Mouse (Mus musculus) lung, postnatal 14 days (tissue): ENCODE measurements around the gene Csf2rb.
"Not testable (repeated sequence)": the region's sequence is repeated elsewhere in the genome, so short reads cannot be mapped to it uniquely, and the experiment has no call there.

Experiments used
- DNase-seq: peaks from one replicate; pipeline ENCODE4 v3.0.0; 2021

The Csf2rb gene

DNA sequence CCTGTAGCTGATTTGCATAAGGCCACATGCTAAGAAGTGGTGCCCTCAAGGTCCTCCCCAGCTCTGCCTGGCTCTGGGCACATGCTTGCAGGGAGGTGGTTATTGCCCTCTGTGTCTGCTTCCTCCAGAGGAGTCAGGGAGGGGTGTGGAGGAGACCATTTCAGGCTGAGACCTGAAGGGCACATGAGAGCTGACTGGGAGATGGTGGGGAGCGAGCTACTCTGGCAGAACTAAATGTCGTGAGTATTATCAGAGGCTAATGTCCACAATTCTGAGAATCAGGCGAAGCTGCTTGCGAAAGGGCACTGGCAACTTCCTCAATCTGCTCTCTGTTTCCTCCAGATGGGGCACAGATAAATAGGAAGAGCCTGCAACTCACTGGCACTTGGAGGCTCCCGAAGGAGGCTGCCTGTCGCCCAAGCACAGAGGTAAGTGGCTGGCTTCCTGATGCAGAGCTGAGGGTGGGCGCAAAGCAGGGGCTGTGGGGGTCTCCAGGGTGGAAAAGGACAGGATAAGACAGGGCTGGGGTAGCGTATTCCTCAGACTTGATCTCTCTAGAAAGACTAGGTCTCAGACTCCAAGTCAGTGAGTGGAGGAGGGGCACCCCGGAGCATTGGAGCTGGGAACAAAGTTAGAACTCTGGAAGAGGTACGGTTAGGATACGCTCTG lies at the start of gene Csf2rb:
Gene Csf2rb, plus strand, starts transcription at position 82 of the 669 bp plus-strand sequence.
- peak; percentile 38 for DNase-seq

DNA sequence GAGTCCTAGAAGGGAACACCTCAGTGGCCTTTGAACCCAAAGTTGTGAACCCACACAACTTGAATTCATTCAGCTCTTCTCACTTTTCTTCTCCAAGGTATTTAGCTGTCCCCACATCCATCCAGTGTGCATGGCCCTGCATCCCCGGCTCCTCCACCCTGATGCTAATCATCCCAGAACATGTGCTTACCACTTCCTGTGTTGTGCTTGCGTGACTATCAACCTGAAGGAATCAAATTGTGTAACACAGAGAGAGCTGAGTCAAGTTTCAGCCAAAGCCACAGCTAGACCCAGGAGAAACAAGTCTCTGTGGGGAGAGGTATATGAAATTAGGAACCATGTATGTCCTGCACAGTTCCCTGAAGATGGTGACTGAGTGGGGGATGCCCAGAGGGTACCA lies 47.2 kb upstream of the Csf2rb start:
- no peak for DNase-seq

DNA sequence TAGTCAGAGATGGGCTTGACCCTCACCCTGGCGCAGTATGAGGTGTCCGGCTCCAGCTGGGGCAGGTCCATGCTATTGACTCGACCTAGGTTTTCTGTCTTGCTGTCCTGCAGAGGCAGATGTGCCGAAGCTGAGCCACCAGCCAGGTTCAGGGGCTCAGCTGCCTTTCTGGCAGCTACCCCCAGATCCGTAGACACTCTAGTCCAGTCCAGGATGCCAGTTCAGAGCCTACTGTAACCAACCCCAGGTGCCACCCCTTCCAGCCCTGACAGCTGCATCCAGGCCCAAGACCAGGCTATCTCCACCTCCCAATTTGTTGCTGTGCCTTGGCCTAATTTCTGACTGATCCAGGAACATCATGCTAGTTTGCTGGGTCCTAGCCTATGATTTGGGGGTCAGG lies 37.6 kb upstream of the Csf2rb start:
- DNase-seq, result no peak

DNA sequence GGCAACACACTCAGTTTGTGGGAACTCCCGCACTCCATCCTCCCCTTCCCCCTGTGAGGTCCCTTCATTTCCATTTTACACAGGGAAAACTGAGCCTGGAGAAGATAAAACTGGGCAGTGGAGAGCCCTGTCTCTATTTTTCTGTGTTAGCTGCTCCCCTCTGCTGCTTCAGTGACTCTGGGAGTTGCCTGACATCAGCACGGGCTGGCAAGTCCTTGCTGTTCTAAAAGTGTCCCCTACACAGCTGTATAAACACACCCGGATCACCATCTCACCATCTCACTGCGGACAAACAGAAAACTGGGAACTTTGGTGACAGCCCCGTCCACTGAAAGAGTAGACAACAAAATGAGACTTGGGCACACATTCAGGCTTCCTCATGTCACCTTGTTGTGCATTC lies 35.8 kb upstream of the Csf2rb start:
- not testable (repeated sequence) for DNase-seq

DNA sequence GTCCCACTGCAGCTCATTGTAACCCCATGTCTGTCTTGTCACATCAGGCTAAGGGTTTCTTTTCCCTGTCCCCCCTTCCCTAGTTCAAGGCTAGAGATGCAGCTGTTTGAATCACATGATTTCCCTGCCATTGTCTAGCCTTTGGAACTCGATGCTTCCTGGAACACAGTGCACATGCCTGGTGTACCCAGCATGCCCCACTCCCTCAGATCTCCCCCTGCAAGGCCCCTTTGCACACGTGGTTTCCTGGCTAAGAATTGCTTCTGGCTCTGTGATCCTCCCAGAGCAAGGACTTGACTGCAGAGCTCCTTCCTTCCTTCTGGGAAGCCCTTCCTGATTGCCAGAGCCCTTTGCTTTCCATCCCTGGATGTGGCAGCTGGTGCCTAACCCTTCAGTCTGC lies 32.3 kb upstream of the Csf2rb start:
- DNase-seq, result not testable (repeated sequence)

DNA sequence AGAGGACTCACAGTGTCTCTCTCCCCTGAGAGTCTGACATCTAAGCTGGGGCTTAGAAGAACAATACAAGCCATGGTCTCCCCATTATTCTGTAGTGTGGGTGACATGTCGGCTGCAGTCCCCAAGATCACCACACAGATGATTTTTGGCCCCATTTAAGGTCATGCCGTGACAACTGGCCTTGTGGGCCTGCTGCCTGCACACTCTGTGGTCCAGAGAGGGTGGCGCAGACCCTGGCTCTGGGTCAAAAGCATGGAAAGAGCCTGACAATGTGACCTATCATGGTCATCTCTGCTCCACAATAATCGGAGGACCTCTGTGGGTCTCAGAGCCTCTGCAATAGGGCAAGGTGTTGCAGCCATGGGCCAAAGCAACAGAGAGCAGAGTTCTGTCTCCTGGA lies 31.8 kb upstream of the Csf2rb start:
- DNase-seq, result no peak

DNA sequence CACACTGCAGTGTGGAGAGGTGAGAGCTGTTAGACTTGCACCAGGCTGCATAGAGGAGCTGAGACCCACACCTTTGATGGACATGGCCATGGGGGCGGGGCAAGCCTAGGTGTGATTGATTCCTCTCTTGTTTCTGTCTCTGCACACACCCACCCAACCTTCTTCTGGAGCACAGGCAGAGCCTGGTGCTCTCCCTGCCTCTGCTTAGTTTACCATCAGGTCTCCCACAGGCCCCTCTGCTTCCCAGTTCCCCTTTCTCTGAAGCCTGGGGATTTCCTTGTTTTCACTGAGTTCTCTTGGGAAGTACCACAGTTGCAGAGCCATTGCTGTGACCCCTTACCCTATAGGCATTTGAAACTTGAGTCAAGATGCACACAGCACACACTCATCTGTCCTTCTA lies 27.0 kb upstream of the Csf2rb start:
- no peak for DNase-seq

DNA sequence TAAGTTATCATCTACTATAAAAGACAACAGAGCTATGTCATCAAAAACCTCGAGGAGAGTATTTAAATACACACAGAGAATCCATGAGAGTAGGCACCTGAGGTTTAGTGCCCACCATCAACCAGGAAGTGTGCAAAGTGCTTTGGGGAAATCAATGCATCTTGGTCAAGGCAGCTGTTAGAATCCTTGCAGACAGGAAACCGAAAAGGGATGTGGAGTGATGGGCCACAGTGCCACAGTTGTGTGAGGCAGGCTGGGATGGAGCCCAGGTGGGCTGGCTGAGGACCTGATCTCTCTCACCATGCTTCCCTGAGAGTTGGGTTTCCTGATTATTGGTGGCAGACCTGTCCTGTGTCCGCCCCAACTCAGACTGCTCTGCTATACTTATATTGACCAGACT lies 25.9 kb upstream of the Csf2rb start:
- no peak for DNase-seq

DNA sequence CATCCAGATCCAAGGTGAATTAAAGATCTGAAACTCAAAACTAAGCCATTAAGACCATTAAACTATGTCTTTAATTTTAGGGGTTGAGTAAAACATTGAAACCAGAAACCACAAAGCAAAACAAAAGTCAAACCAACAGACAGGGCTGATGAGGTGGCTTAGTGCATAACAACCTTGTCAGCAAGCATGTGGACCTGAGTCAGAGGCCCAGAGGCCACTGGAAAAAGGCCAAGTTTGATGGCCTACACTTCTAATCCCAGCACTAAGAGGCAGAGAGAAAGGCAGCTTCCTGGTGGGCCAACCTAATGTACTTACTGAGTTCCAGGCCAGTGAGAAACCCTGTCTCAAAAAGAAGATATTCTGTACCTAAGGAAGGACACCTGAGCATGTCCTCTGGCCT lies 24.8 kb upstream of the Csf2rb start:
- DNase-seq, result no peak

DNA sequence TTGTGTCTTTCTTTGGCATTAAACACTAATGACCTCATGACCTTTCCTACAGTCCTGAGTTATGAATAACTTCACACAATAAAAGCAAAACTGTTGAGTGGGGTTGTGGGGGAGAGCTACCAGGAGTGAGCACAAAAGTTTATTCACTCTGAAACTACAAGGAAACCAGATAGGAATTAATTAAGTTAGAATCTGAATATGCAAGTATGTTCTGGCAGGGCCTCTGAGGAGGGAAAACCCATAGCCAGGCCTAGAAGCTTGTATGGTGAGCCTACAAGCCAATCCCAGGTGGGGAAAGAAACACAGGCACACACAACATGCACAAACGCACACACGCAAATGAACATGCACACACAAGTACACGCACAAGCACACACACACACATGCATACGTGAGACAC lies 22.8 kb upstream of the Csf2rb start:
- no peak for DNase-seq

DNA sequence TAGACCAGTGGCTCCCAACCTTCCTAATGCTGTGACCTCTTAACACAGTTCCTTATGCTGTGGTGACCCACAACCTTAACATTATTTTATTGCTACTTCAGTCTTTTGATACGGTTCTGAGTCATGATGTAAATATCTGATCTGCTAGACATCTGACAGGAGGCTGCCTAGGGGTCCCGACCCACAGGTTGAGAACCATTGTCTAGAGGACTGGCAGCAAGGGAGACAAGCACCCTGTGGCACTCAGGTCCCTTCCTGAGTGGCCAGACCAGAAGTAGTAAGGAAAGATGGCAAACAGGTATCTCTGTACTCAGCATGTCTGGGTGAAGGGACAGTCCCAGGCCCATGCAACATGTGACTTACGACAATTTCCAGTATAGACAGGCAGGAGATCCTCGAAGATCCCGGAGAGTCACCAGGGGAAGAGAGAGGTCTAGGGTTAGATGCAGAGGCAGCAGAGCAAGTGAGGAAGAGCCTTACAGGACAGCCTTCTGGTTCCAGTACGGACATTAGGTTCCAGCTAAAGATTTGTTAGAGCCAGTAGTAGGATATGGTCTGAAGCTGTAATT lies 21.8 kb upstream of the Csf2rb start:
- no peak for DNase-seq

DNA sequence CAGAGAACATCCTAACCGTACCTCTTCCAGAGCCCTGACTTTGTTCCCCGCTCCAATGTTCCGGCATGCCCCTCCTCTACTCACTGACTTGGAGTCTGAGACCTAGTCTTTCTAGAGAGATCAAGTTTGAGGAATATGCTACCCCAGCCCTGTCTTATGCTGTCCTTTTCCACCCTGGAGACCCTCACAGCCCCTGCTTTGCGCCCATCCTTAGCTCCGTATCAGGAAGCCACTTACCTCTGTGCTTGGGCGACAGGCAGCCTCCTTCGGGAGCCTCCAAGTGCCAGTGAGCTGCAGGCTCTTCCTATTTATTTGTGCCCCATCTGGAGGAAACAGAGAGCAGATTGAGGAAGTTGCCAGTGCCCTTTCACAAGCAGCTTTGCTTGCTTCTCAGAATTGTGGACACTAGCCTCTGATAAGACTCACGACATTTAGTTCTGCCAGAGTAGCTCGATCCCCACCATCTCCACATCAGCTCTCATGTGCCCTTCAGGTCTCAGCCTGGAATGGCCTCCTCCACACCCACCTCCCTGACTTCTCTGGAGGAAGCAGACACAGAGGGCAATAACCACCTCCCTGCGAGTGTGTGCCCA lies 20.1 kb upstream of the Csf2rb start, which contains the start of gene Csf2rb2:
Gene Csf2rb2, minus strand, starts transcription at position 381 of the 593 bp plus-strand sequence.
- DNase-seq, result no peak

DNA sequence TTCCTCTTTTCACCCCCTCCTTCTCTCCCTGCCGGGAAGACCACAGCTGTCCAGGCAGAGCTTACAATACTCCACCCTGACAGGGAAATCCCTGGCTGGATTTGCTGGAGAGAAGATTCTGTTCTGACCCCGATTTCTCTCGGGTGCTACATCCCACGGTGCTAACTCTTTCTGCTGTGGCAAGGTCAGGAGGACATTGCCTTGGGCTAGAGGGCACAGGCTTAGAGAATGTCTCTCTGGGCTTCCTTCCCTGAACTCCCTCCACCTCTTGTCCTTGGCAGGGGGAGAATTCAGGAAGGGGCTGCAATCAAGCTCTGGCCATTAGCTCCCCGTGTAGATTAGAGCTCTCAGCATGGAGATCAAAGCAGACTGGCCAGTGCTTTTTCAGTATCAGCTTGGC lies 15.7 kb upstream of the Csf2rb start:
- DNase-seq, result no peak

DNA sequence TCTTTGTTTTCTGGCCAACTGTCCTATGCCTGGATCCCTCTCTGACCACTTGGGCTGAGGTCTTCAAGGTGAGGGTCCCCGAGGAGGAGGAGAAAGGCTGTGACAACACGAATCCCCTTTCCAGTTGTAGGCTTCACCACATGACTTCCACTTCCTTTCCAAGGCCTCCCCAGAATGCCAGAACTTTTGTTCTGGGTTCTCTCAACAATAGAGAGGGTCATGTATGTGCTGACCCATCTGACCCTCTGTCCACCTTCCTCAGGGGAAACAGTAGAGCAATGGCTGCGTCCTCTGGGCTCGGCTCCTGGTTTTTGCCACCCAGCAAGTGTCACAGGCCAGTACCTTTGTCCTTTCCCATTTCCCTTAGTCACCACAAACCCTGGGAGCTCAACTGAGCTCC lies 14.6 kb upstream of the Csf2rb start:
- no peak for DNase-seq

DNA sequence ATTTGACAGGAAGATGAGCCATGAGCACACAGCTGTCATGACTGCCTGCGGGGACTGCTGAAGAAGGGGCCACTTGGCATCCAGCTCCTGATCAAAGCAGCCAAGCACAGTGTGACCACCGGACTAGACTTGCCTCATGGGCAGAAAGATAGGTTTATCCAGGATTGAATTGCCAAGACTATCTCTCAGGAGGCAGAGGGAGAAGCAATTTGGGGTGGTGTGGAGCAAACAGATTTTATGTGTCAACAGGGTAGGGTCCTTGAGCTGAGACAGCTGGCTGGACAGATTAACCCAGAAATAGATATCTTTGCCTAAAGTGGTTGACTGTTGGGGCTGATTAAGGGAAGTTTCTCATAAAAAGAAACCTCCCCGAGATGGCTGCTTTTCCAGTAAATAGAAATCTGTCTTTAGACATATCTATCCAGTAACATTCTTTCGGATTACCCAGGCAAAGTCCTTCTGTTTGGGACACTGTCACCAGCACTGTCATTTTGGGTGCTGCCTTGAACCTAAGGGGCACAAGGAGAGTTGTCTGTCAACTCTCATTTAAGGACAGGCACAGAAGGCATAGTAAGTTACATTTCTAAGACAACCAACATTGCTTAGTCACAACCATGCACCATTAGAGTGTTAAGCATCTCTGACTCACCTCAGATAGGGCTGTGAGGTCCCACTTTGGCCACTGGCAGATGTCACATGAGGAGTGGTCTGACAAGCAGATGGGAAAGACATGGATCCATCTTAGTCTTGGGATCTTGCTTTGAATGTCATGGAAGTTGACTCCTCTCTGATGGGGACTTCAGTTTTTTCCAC lies 12.9 kb upstream of the Csf2rb start:
- DNase-seq, result not testable (repeated sequence)

DNA sequence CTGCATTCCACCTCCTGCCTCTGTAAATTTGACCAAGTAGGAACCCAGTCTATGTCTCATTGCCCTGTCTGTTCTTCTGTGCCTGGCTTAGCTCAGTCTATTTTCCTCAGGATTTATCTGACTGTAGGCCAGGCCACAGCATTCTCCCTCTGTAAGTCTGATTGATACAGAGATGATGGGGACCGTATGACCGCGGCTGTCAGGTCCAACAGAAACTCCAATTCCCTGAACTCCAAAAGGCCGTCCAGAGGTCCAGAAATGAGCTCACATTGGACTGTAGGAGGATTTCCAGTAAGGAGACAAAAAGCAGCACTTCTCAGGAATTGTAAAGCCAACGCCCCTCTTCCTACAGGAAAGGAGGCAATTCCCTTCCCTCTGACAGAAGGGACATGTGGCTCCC lies 11.9 kb upstream of the Csf2rb start:
- not testable (repeated sequence) for DNase-seq

DNA sequence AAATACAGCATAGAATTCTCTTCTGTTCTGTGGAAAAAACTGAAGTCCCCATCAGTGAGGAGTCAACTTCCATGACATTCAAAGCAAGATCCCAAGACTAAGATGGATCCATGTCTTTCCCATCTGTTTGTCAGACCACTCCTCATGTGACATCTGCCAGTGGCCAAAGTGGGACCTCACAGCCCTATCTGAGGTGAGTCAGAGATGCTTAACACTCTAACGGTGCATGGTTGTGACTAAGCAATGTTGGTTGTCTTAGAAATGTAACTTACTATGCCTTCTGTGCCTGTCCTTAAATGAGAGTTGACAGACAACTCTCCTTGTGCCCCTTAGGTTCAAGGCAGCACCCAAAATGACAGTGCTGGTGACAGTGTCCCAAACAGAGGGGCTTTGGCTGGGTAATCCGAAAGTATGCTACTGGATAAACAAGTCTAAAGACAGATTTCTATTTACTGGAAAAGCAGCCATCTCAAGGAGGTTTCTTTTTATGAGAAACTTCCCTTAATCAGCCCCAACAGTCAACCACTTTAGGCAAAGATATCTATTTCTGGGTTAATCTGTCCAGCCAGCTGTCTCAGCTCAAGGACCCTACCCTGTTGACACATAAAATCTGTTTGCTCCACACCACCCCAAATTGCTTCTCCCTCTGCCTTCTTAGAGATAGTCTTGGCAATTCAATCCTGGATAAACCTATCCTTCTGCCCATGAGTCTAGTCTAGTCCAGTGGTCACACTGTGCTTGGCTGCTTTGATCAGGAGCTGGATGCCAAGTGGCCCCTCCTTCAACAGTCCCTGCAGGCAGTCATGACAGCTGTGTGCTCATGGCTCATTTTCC lies 7.0 kb upstream of the Csf2rb start:
- DNase-seq, result not testable (repeated sequence)

DNA sequence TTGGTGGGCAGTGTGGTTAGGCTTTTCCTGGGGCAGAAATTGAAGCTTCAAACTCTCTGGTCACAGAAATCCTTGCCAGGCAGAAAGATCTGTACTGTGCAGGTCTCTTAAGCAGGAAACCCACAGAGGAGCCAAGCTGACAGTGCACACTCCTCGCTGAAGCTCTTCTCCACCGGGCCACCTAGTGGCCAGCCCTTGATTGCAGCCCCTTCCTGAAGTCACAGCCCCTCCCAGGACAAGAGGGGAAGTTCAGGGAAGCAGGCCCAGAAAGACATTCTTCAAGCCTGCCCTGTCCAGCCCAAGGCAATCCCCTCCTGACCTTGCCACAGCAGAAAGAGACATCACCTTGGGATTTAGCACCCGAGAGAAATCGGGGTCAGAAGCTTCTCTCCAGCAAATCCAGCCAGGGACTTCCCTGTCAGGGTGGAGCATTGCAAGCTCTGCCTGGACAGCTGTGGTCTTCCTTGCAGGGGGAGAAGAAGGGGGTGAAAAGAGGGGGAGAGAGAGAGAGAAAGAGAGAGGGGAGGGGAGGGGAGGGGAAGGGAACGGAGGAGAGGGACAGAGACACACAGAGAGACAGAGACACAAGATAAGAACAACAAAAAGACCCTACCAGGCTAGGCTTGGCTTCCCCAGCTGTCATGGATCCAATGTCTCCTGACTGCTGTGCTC lies 4.6 kb upstream of the Csf2rb start:
- peak; percentile 81 for DNase-seq

DNA sequence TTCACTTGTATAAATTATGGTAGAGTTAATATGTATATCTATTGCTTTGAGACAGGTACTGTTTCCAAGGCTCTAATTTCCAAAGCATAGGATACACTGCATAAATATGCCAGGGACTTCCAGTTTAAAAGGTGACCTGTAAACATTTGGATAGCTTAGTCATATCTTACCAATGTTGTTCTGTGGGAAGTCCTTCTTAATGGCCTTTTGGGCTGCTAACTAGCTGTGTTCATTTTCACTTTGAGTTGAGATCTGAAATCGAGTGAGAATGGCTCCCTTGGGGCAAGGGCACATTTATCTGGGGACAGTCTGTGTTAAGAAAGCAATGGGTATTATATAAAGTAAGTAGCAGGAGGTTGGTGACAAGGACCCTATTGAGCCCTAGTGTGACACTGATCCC lies 2.2 kb upstream of the Csf2rb start:
- no peak for DNase-seq

DNA sequence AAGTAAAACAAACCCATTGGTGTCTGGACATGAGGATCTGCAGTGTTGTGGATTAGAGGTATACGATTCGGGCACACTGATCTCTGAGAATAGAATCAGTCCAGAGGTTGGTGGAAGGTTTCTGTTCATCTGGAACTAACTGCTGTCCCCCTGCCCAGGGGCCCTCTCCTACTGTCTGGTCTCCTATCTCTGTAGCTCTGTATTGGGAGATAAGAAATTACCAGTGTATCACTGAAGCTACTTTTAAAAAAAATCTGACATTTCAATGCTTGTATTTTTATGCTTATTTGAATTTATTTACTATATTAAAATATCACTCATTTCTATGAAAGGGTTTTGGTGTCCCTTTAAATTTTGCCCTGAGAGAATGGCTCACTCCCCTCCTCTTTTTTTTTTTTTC lies 1.3 kb upstream of the Csf2rb start:
- no peak for DNase-seq

DNA sequence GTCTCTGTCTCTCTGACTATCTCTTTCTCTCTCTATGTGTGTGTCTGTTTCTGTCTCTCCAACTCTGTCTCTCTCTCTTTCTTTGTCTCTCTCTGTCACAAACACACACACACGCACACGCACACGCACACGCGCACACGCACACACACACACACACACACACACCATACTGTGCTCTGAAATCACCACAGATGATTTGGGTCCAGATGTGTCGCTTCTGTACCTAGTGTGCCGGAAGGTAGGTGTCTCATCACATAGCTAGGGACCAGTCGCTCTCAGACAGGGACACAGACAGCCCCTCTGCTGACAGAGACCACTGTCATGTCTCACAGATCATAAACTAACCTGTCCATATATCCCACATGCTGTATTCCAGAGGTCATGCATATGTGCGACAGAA lies 1.2 kb downstream of the Csf2rb start:
- no peak for DNase-seq

DNA sequence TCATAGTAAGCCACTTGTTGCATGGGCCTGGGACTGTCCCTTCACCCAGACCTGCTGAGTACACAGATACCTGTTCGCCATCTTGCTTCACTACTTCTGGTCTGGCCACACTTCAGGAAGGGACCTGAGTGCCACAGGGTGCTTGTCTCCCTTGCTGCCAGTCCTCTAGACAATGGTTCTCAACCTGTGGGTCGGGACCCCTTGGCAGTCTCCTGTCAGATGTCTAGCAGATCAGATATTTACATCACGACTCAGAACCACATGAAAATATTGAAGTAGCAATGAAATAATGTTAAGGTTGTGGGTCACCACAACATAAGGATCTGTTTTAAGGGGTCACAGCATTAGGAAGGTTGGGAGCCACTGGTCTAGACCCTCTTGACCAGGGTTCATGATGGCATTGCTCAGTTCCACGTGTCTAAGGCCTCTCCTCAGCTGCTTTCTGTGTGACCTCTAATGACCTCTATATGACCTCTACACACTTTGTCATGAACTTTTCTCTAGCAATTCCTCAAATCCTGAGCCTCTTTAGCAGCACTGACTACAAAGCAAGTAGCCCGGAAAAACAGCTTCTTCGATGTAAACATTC lies 2.3 kb downstream of the Csf2rb start:
- DNase-seq, result not testable (repeated sequence)
